Mouse (Mus musculus): Measurements from ENCODE around the gene Rpp40. TPM values are rescaled to one million over a fixed set of nuclear protein-coding genes. Genes with fewer than 3 reads are reported as not detected.

The Rpp40 gene
- polyA plus RNA-seq, 1 experiment from 2014 or later: 14.3 TPM

GRCm38 (mm10) chr13:35886121-35886725, 19.9 kb downstream of the Rpp40 start:
- Histone ChIP-seq H3K9ac (no peak overlapping the region), H3K4me2 (replicated peaks) (no peak overlapping the region)
- ATAC-seq (ENCODE audit: insufficient number of reproducible peaks, low FRiP score, low TSS enrichment, low read depth): no peak

GRCm38 (mm10) chr13:35880555-35881046, 25.6 kb downstream of the Rpp40 start:
- Histone ChIP-seq H3K9ac (no peak overlapping the region), H3K9me3 (replicated peaks) (no peaks in the 10 kb centered on the region), H3K4me3 (replicated peaks) (no peak overlapping the region), H3K4me1 (peaks cover 22% of the 10 kb centered on the region; the same call in 1 of the 2 replicates), H3K4me2 (replicated peaks) (no peak overlapping the region), H3K27ac (replicated peaks) (no peak overlapping the region; the same call in 1 of the 2 replicates), H3K36me3 (no peaks in the 10 kb centered on the region), H3K27me3 (no peaks in the 10 kb centered on the region)
- 50% methylated on average over 6 of the region's 6 CpGs for WGBS
- no peak for ATAC-seq (ENCODE audit: insufficient number of reproducible peaks, low FRiP score, low TSS enrichment, low read depth)

More at GRCm38 (mm10) chr13:35886121-35886725, 19.9 kb downstream of the Rpp40 start:
- 33% methylated on average over 15 of the region's 15 CpGs for whole genome bisulfite sequencing
- no peak overlapping the region for H3K27ac ChIP-seq (replicated peaks)
- no peaks in the 10 kb centered on the region for H3K27me3 ChIP-seq
- no peaks in the 10 kb centered on the region for H3K9me3 ChIP-seq (replicated peaks)
- no peak overlapping the region for H3K4me3 ChIP-seq (replicated peaks)
- peaks cover 18% of the 10 kb centered on the region; the same call in 1 of the 2 replicates for H3K4me1 ChIP-seq
- H3K36me3 ChIP-seq: no peaks in the 10 kb centered on the region

GRCm38 (mm10) chr13:35879519-35879918, 26.6 kb downstream of the Rpp40 start:
- H3K4me3 ChIP-seq (replicated peaks): no peak overlapping the region
- ATAC-seq (ENCODE audit: insufficient number of reproducible peaks, low FRiP score, low TSS enrichment, low read depth): no peak
- no peaks in the 10 kb centered on the region for H3K9me3 ChIP-seq (replicated peaks)
- H3K4me1 ChIP-seq: peaks cover 14% of the 10 kb centered on the region; the same call in 1 of the 2 replicates
- H3K27ac ChIP-seq (replicated peaks): no peak overlapping the region
- H3K4me2 ChIP-seq (replicated peaks): no peak overlapping the region
- no peaks in the 10 kb centered on the region for H3K27me3 ChIP-seq
- H3K36me3 ChIP-seq: no peaks in the 10 kb centered on the region
- no peak overlapping the region for H3K9ac ChIP-seq
- 73% methylated on average over 5 of the region's 5 CpGs for WGBS

- Histone ChIP-seq H3K27ac (replicated peaks) (no peak overlapping the region), H3K4me3 (replicated peaks) (no peak overlapping the region), H3K27me3 (no peaks in the 10 kb centered on the region), H3K9me3 (replicated peaks) (no peaks in the 10 kb centered on the region), H3K9ac (no peak overlapping the region), H3K36me3 (no peaks in the 10 kb centered on the region), H3K4me2 (replicated peaks) (no peak overlapping the region), H3K4me1 (peaks cover 11% of the 10 kb centered on the region; the same call in 1 of the 2 replicates)
- no peak for ATAC-seq (ENCODE audit: insufficient number of reproducible peaks, low FRiP score, low TSS enrichment, low read depth)
- 53% methylated on average over 5 of the region's 5 CpGs for WGBS
These were observed 27.1 kb downstream of the Rpp40 start for GRCm38 (mm10) chr13:35879068-35879467.

GRCm38 (mm10) chr13:35878282-35878681, 27.9 kb downstream of the Rpp40 start:
- ATAC-seq (ENCODE audit: insufficient number of reproducible peaks, low FRiP score, low TSS enrichment, low read depth): no peak
- Histone ChIP-seq H3K36me3 (no peaks in the 10 kb centered on the region), H3K4me3 (replicated peaks) (no peak overlapping the region), H3K4me1 (peaks cover 11% of the 10 kb centered on the region; the same call in 1 of the 2 replicates), H3K9me3 (replicated peaks) (no peaks in the 10 kb centered on the region), H3K4me2 (replicated peaks) (no peak overlapping the region), H3K27ac (replicated peaks) (no peak overlapping the region; the same call in 1 of the 2 replicates), H3K9ac (no peak overlapping the region), H3K27me3 (no peaks in the 10 kb centered on the region)
- WGBS: 17% methylated on average over 1 of the region's 1 CpGs

- Histone ChIP-seq H3K9me3 (replicated peaks) (no peaks in the 10 kb centered on the region), H3K27ac (replicated peaks) (no peak overlapping the region), H3K4me2 (replicated peaks) (no peak overlapping the region), H3K9ac (no peak overlapping the region), H3K27me3 (no peaks in the 10 kb centered on the region), H3K36me3 (no peaks in the 10 kb centered on the region), H3K4me1 (peaks cover 9% of the 10 kb centered on the region; the same call in 1 of the 2 replicates), H3K4me3 (replicated peaks) (no peak overlapping the region)
- ATAC-seq (ENCODE audit: insufficient number of reproducible peaks, low FRiP score, low TSS enrichment, low read depth): no peak
- 92% methylated on average over 5 of the region's 5 CpGs for WGBS
These were observed 30.8 kb downstream of the Rpp40 start for GRCm38 (mm10) chr13:35875396-35875795.

- 62% methylated on average over 3 of the region's 3 CpGs for WGBS
- Histone ChIP-seq H3K4me3 (replicated peaks) (no peak overlapping the region), H3K36me3 (no peaks in the 10 kb centered on the region), H3K4me2 (replicated peaks) (no peak overlapping the region), H3K9me3 (replicated peaks) (no peaks in the 10 kb centered on the region), H3K27ac (replicated peaks) (no peak overlapping the region), H3K4me1 (no peaks in the 10 kb centered on the region), H3K9ac (no peak overlapping the region), H3K27me3 (no peaks in the 10 kb centered on the region)
- ATAC-seq (ENCODE audit: insufficient number of reproducible peaks, low FRiP score, low TSS enrichment, low read depth): no peak; the same call in 1 of the 2 replicates
These were observed 35.1 kb downstream of the Rpp40 start for GRCm38 (mm10) chr13:35871107-35871506.

GRCm38 (mm10) chr13:35870659-35871058, 35.5 kb downstream of the Rpp40 start:
- no peak overlapping the region for H3K4me2 ChIP-seq (replicated peaks)
- H3K9ac ChIP-seq: no peak overlapping the region
- H3K9me3 ChIP-seq (replicated peaks): no peaks in the 10 kb centered on the region
- no peaks in the 10 kb centered on the region for H3K27me3 ChIP-seq
- H3K4me3 ChIP-seq (replicated peaks): no peak overlapping the region
- no peak for ATAC-seq (ENCODE audit: insufficient number of reproducible peaks, low FRiP score, low TSS enrichment, low read depth)
- 89% methylated on average over 8 of the region's 8 CpGs for WGBS
- H3K27ac ChIP-seq (replicated peaks): no peak overlapping the region
- no peaks in the 10 kb centered on the region for H3K4me1 ChIP-seq
- no peaks in the 10 kb centered on the region for H3K36me3 ChIP-seq

GRCm38 (mm10) chr13:35860916-35861315, 45.2 kb downstream of the Rpp40 start:
- H3K36me3 ChIP-seq: peaks cover 22% of the 10 kb centered on the region
- WGBS: 68% methylated on average over 8 of the region's 8 CpGs
- no peak overlapping the region for H3K9ac ChIP-seq

GRCm38 (mm10) chr13:35857486-35857885, 48.7 kb downstream of the Rpp40 start:
- no peak overlapping the region for H3K4me3 ChIP-seq (replicated peaks)
- H3K27ac ChIP-seq (replicated peaks): no peak overlapping the region
- peaks cover 6% of the 10 kb centered on the region; the same call in 1 of the 2 replicates for H3K36me3 ChIP-seq
- no peak overlapping the region for H3K9ac ChIP-seq
- no peak overlapping the region for H3K4me2 ChIP-seq (replicated peaks)
- ATAC-seq (ENCODE audit: insufficient number of reproducible peaks, low FRiP score, low TSS enrichment, low read depth): no peak
- H3K4me1 ChIP-seq: peaks cover 3% of the 10 kb centered on the region; the same call in 1 of the 2 replicates
- 83% methylated on average over 7 of the region's 7 CpGs for WGBS
- H3K9me3 ChIP-seq (replicated peaks): no peaks in the 10 kb centered on the region
- H3K27me3 ChIP-seq: no peaks in the 10 kb centered on the region

More at GRCm38 (mm10) chr13:35860916-35861315, 45.2 kb downstream of the Rpp40 start:
- Histone ChIP-seq H3K4me2 (replicated peaks) (no peak overlapping the region), H3K4me1 (no peaks in the 10 kb centered on the region), H3K9me3 (replicated peaks) (no peaks in the 10 kb centered on the region), H3K27me3 (no peaks in the 10 kb centered on the region), H3K4me3 (replicated peaks) (no peak overlapping the region), H3K27ac (replicated peaks) (no peak overlapping the region)
- ATAC-seq (ENCODE audit: insufficient number of reproducible peaks, low FRiP score, low TSS enrichment, low read depth): no peak

- H3K9ac ChIP-seq: no peak overlapping the region
- WGBS: 81% methylated on average over 2 of the region's 2 CpGs
- no peak overlapping the region for H3K4me2 ChIP-seq (replicated peaks)
- H3K9me3 ChIP-seq (replicated peaks): no peaks in the 10 kb centered on the region
- H3K4me1 ChIP-seq: peaks cover 11% of the 10 kb centered on the region
- no peaks in the 10 kb centered on the region for H3K27me3 ChIP-seq
- H3K4me3 ChIP-seq (replicated peaks): no peak overlapping the region
- ATAC-seq (ENCODE audit: insufficient number of reproducible peaks, low FRiP score, low TSS enrichment, low read depth): no peak
- peaks cover 6% of the 10 kb centered on the region; the same call in 1 of the 2 replicates for H3K36me3 ChIP-seq
- H3K27ac ChIP-seq (replicated peaks): no peak overlapping the region
These were observed 53.1 kb downstream of the Rpp40 start for GRCm38 (mm10) chr13:35852851-35853575.

Measured in embryonic facial prominence, embryonic 15.5 days (tissue).